Mouse (Mus musculus) MEL (cell line): ENCODE results near the gene Clic1. TPM values are rescaled to one million over a fixed set of nuclear protein-coding genes. Genes with fewer than 3 reads are reported as not detected.

ENCODE experiments used
- DNase-seq: peaks from one replicate; pipeline ENCODE4 v3.0.0; 2011; ENCODE audit warnings: low read depth, low spot score
- H3K27ac ChIP-seq: 2 replicates; pipeline ENCODE4 v1.5.1; 2012; ENCODE audit warnings: low read depth, mild to moderate bottlenecking, control low read depth, low read length, moderate library complexity; ENCODE audit not compliant: control insufficient read depth
- H3K27me3 ChIP-seq, 2 experiments: fragments of 150-350 bp in 1 of 2; sonication (generic) in 1 of 2; 2 replicates each; pipeline ENCODE4 v1.6.1; 2012; ENCODE audit warnings: low read length in 2 of 2, mild to moderate bottlenecking in 2 of 2, improper control_type of control experiment in 1 of 2, moderate library complexity in 1 of 2; ENCODE audit not compliant: insufficient read depth in 2 of 2, control insufficient read depth in 1 of 2
- H3K36me3 ChIP-seq, 2 experiments: 2 replicates each; pipeline ENCODE4 v1.6.1; 2012 to 2014; ENCODE audit warnings: low read length in 2 of 2, improper control_type of control experiment in 1 of 2, inconsistent platforms in 1 of 2, mild to moderate bottlenecking in 1 of 2; ENCODE audit not compliant: insufficient read depth in 2 of 2, control insufficient read depth in 1 of 2
- H3K4me1 ChIP-seq, 2 experiments: fragments of 150-350 bp in 1 of 2; sonication (generic) in 1 of 2; 2 replicates each; pipeline ENCODE4 v1.6.1; 2012; ENCODE audit warnings: low read length in 2 of 2, improper control_type of control experiment in 1 of 2, mild to moderate bottlenecking in 1 of 2; ENCODE audit not compliant: insufficient read depth in 2 of 2, control insufficient read depth in 1 of 2
- H3K4me3 ChIP-seq, 2 experiments: fragments of 150-350 bp in 1 of 2; sonication (generic) in 1 of 2; 2 replicates each; pipeline ENCODE4 v1.5.1; 2012; ENCODE audit warnings: low read depth in 2 of 2, low read length in 2 of 2, mild to moderate bottlenecking in 2 of 2, moderate library complexity in 2 of 2, control low read depth in 1 of 2, improper control_type of control experiment in 1 of 2; ENCODE audit not compliant: control insufficient read depth in 1 of 2, insufficient read depth in 1 of 2
- H3K79me2 ChIP-seq: 2 replicates; pipeline ENCODE4 v1.6.1; 2012; ENCODE audit warnings: mild to moderate bottlenecking, low read length, moderate library complexity; ENCODE audit not compliant: control insufficient read depth, poor library complexity, insufficient read depth
- H3K9ac ChIP-seq: 2 replicates; pipeline ENCODE4 v1.6.1; 2012; ENCODE audit warnings: low read depth, mild to moderate bottlenecking, control low read depth, low read length, moderate library complexity; ENCODE audit not compliant: control insufficient read depth, poor library complexity, severe bottlenecking
- H3K9me3 ChIP-seq: fragments of 150-350 bp; sonication (generic); replicated peaks from 2 replicates; pipeline ENCODE4 v1.6.1; 2012; ENCODE audit warnings: mild to moderate bottlenecking, low read length, improper control_type of control experiment, moderate library complexity; ENCODE audit not compliant: insufficient read depth
- BHLHE40 ChIP-seq: IDR thresholded peaks from 2 replicates; pipeline ENCODE4 v1.6.1; 2012; ENCODE audit warnings: low read depth, mild to moderate bottlenecking, inconsistent platforms, low read length, improper control_type of control experiment, borderline replicate concordance
- CHD1 ChIP-seq: IDR thresholded peaks from 2 replicates; pipeline ENCODE4 v1.6.1; 2012; ENCODE audit warnings: low read depth, mild to moderate bottlenecking, inconsistent platforms, low read length, improper control_type of control experiment
- CHD2 ChIP-seq: IDR thresholded peaks from 2 replicates; pipeline ENCODE4 v1.6.1; 2011; ENCODE audit warnings: low read length, improper control_type of control experiment
- CTCF ChIP-seq, 3 experiments: IDR thresholded peaks in 2 of 3; conservative IDR thresholded peaks in 1 of 3; 2 replicates each; pipeline ENCODE4 v1.5.1; 2011 to 2012; ENCODE audit warnings: low read length in 3 of 3, low read depth in 2 of 3, mild to moderate bottlenecking in 2 of 3, improper control_type of control experiment in 1 of 3, inconsistent platforms in 1 of 3, mixed read lengths in 1 of 3, moderate library complexity in 1 of 3; ENCODE audit not compliant: control insufficient read depth in 1 of 3, insufficient read depth in 1 of 3, poor library complexity in 1 of 3, severe bottlenecking in 1 of 3
- E2F4 ChIP-seq: IDR thresholded peaks from 2 replicates; pipeline ENCODE4 v1.6.1; 2011; ENCODE audit warnings: low read depth, low read length, improper control_type of control experiment, borderline replicate concordance
- ELF1 ChIP-seq: IDR thresholded peaks from 2 replicates; pipeline ENCODE4 v1.6.1; 2014; ENCODE audit warnings: low read depth, mild to moderate bottlenecking, inconsistent platforms, low read length, improper control_type of control experiment, moderate library complexity
- GABPA ChIP-seq: IDR thresholded peaks from 2 replicates; pipeline ENCODE4 v1.6.1; 2012; ENCODE audit warnings: low read depth, mild to moderate bottlenecking, inconsistent platforms, low read length, improper control_type of control experiment, moderate library complexity
- GATA1 ChIP-seq: IDR thresholded peaks from 2 replicates; pipeline ENCODE4 v1.6.1; 2011; ENCODE audit warnings: low read depth, low read length, improper control_type of control experiment
- JUND ChIP-seq: IDR thresholded peaks from 2 replicates; pipeline ENCODE4 v1.6.1; 2011; ENCODE audit warnings: low read depth, mild to moderate bottlenecking, improper control_type of control experiment, low read length
- MAFK ChIP-seq: IDR thresholded peaks from 2 replicates; pipeline ENCODE4 v1.6.1; 2011; ENCODE audit warnings: low read depth, mild to moderate bottlenecking, low read length, improper control_type of control experiment, borderline replicate concordance
- MAX ChIP-seq: IDR thresholded peaks from 2 replicates; pipeline ENCODE4 v1.6.1; 2011; ENCODE audit warnings: low read length, improper control_type of control experiment
- MAZ ChIP-seq: IDR thresholded peaks from 2 replicates; pipeline ENCODE4 v1.6.1; 2012; ENCODE audit warnings: low read depth, mild to moderate bottlenecking, inconsistent platforms, low read length, improper control_type of control experiment
- MEF2A ChIP-seq: IDR thresholded peaks from 2 replicates; pipeline ENCODE4 v1.6.1; 2014; ENCODE audit warnings: low read depth, mild to moderate bottlenecking, inconsistent platforms, low read length, improper control_type of control experiment; ENCODE audit not compliant: poor library complexity, insufficient replicate concordance, severe bottlenecking; ENCODE audit errors: extremely low read depth
- MYB ChIP-seq: IDR thresholded peaks from 2 replicates; pipeline ENCODE4 v1.6.1; 2011; ENCODE audit warnings: mild to moderate bottlenecking, low read depth, low read length, improper control_type of control experiment
- MYC ChIP-seq: IDR thresholded peaks from 2 replicates; pipeline ENCODE4 v1.6.1; 2011; ENCODE audit warnings: low read depth, mild to moderate bottlenecking, low read length, improper control_type of control experiment, moderate library complexity
- NELFE ChIP-seq: IDR thresholded peaks from 2 replicates; pipeline ENCODE4 v1.6.1; 2011; ENCODE audit warnings: low read depth, low read length, improper control_type of control experiment
- NRF1 ChIP-seq: IDR thresholded peaks from 2 replicates; pipeline ENCODE4 v1.6.1; 2014; ENCODE audit warnings: low read depth, mild to moderate bottlenecking, inconsistent platforms, low read length, improper control_type of control experiment, moderate library complexity; ENCODE audit not compliant: poor library complexity, insufficient read depth, severe bottlenecking
- POLR2A ChIP-seq, 2 experiments: IDR thresholded peaks; 2 replicates each; pipeline ENCODE4 v1.6.1; 2011 to 2012; ENCODE audit warnings: low read length in 2 of 2, mild to moderate bottlenecking in 2 of 2, control low read depth in 1 of 2, improper control_type of control experiment in 1 of 2, low read depth in 1 of 2, moderate library complexity in 1 of 2; ENCODE audit not compliant: control insufficient read depth in 1 of 2, insufficient read depth in 1 of 2, poor library complexity in 1 of 2
- POLR2AphosphoS2 ChIP-seq: IDR thresholded peaks from 2 replicates; pipeline ENCODE4 v1.6.1; 2011; ENCODE audit warnings: low read length, improper control_type of control experiment
- RAD21 ChIP-seq: IDR thresholded peaks from 2 replicates; pipeline ENCODE4 v1.6.1; 2011; ENCODE audit warnings: mild to moderate bottlenecking, low read depth, low read length, improper control_type of control experiment
- RCOR1 ChIP-seq: IDR thresholded peaks from 2 replicates; pipeline ENCODE4 v1.6.1; 2012; ENCODE audit warnings: low read depth, mild to moderate bottlenecking, inconsistent platforms, low read length, improper control_type of control experiment
- SIN3A ChIP-seq: IDR thresholded peaks from 2 replicates; pipeline ENCODE4 v1.6.1; 2012; ENCODE audit warnings: low read length, improper control_type of control experiment, inconsistent platforms
- SMC3 ChIP-seq: IDR thresholded peaks from 2 replicates; pipeline ENCODE4 v1.6.1; 2011; ENCODE audit warnings: low read depth, low read length, improper control_type of control experiment
- TAL1 ChIP-seq: IDR thresholded peaks from 2 replicates; pipeline ENCODE4 v1.6.1; 2012; ENCODE audit warnings: mild to moderate bottlenecking, inconsistent platforms, low read length, moderate library complexity, mixed read lengths
- TBP ChIP-seq: IDR thresholded peaks from 2 replicates; pipeline ENCODE4 v1.8.0; 2011; ENCODE audit warnings: low read depth, low read length, improper control_type of control experiment
- TCF12 ChIP-seq: IDR thresholded peaks from 2 replicates; pipeline ENCODE4 v1.6.1; 2014; ENCODE audit warnings: low read depth, mild to moderate bottlenecking, inconsistent platforms, low read length, improper control_type of control experiment, moderate library complexity
- UBTF ChIP-seq: IDR thresholded peaks from 2 replicates; pipeline ENCODE4 v1.6.1; 2012; ENCODE audit warnings: low read depth, mild to moderate bottlenecking, inconsistent platforms, low read length, improper control_type of control experiment, moderate library complexity, borderline replicate concordance; ENCODE audit not compliant: insufficient read depth
- USF1 ChIP-seq: IDR thresholded peaks from 2 replicates; pipeline ENCODE4 v1.6.1; 2014; ENCODE audit warnings: low read depth, mild to moderate bottlenecking, inconsistent platforms, low read length, improper control_type of control experiment, moderate library complexity
- ZKSCAN1 ChIP-seq: IDR thresholded peaks from 2 replicates; pipeline ENCODE4 v1.6.1; 2012; ENCODE audit warnings: low read depth, mild to moderate bottlenecking, inconsistent platforms, low read length, improper control_type of control experiment, moderate library complexity
- ZMIZ1 ChIP-seq: IDR thresholded peaks from 2 replicates; pipeline ENCODE4 v1.6.1; 2012; ENCODE audit warnings: low read depth, mild to moderate bottlenecking, inconsistent platforms, low read length, improper control_type of control experiment, moderate library complexity
- polyA plus RNA-seq, 2 experiments: library from polyadenylated mRNA; stranded (reverse) in 1 of 2; unstranded in 1 of 2; fragments of >175 nt in 1 of 2; fragments of >200 nt in 1 of 2; gene quantifications; 2 replicates each; pipeline versions ENCODE4 v1.2.1 to v1.2.4; 2012; ENCODE audit warnings: low replicate concordance in 2 of 2, low read depth in 1 of 2; ENCODE audit not compliant: insufficient read length in 2 of 2, insufficient read depth in 1 of 2, missing spikeins in 1 of 2
- total RNA-seq: library from RNA; depleted of rRNA; stranded (reverse); fragments of 300-350 nt; gene quantifications from 2 replicates; pipeline ENCODE4 v1.2.3, GENCODE M21; 2012

Clic1 gene
- total and polyA plus RNA-seq, 3 experiments: 309 to 335 (median 333) TPM

DNA sequence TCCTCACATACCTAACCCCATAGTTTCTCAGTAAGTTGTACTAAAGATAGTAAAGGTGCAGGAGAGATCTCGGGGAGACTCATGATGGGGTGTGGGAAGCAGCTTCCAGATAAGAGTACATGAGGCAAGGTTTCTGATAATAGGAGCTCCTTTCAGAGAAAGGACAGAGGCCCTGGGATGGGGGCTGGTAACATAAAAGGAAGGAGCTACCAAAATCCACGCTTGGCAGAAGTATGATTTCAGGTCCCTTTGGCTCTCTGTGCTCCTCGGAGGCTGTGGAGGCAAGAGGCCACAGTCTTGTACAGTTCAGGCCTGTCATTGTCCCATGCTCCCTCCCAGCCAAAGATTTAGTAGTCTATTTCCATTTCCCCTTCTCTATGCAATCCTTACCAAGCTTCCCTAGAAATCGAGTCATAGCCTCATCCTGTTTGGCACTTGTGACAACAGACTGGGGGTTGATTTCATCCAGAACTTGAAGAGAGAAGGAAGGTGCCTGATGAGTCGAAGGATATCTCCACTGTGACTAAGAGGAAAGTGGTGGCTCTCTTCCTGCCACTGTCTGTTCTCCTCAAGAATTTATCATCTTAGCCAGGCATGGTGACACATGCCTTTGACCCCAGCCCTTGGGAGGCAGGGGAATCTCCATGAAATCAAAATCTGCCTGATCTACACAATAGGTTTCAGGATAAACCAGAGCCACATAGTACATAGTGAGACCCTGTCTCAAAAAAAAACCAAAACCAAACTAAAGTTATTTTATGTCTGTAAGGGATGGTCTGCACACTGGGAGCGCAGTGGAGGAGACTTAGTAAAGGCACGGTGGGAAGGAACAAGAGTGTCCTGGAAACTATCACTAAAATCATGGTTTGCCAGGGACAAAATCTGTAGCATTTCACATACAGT, 4.6 kb upstream of the Clic1 start (continued):
- TF ChIP-seq RCOR1: peak; percentile 87
- TF ChIP-seq MYB: no peak
- TF ChIP-seq POLR2A (IDR thresholded peaks at IDR 0.05; ENCODE audit: control insufficient read depth in 1 of 2, insufficient read depth in 1 of 2, low read depth in 1 of 2, low read length in 2 of 2, poor library complexity in 1 of 2): peak in 1 of 2 experiments; percentile 58; a peak in 2 of 4 replicates
- TF ChIP-seq POLR2AphosphoS2: no peak
- peak; percentile 59 for TF ChIP-seq TBP
- TF ChIP-seq TAL1: peak; percentile 58
- TF ChIP-seq MYC: peak; percentile 83

- peaks cover 7 to 39% of the 10 kb centered on the region in 2 experiments for H3K4me1 ChIP-seq
- peak; percentile 57 for DNase-seq
- peak overlapping the region; percentile 91 for H3K27ac ChIP-seq
- H3K79me2 ChIP-seq: peaks cover 13% of the 10 kb centered on the region
- H3K9me3 ChIP-seq: no peaks in the 10 kb centered on the region
- H3K36me3 ChIP-seq: peaks cover 0 to 28% of the 10 kb centered on the region in 2 experiments; a peak in 2 of 4 replicates
- H3K4me3 ChIP-seq: peak overlapping the region; percentile 47 to 53
- no peaks in the 10 kb centered on the region for H3K27me3 ChIP-seq
- H3K9ac ChIP-seq: peak overlapping the region; percentile 85
- TF ChIP-seq E2F4: no peak
- TF ChIP-seq JUND: no peak
- TF ChIP-seq SMC3: no peak
- no peak for TF ChIP-seq UBTF
- TF ChIP-seq CHD2: no peak
- no peak for TF ChIP-seq GABPA
- peak; percentile 66; the same call in 1 of the 2 replicates for TF ChIP-seq ZMIZ1
- TF ChIP-seq CHD1: no peak
- TF ChIP-seq GATA1: no peak
- TF ChIP-seq MEF2A: no peak
- TF ChIP-seq NRF1: no peak
- no peak for TF ChIP-seq USF1
- TF ChIP-seq TCF12: peak; percentile 42; the same call in 1 of the 2 replicates
- TF ChIP-seq SIN3A: no peak
- TF ChIP-seq MAX: no peak; the same call in none of the 2 replicates
- TF ChIP-seq MAZ: 0 out of 2 replicates have a peak, but pooled peaks have one; percentile 38
- TF ChIP-seq MYB: no peak
- TF ChIP-seq ELF1: 0 out of 2 replicates have a peak, but pooled peaks have one; percentile 1
- peak; percentile 56; the same call in 1 of the 2 replicates for TF ChIP-seq NELFE
- no peak for TF ChIP-seq TBP
- no peak for TF ChIP-seq BHLHE40
- peak; percentile 43 to 67; a peak in 3 of 4 replicates for TF ChIP-seq POLR2A (IDR thresholded peaks at IDR 0.05; ENCODE audit: control insufficient read depth in 1 of 2, insufficient read depth in 1 of 2, low read depth in 1 of 2, low read length in 2 of 2, poor library complexity in 1 of 2)
- TF ChIP-seq MAFK: no peak
- TF ChIP-seq TAL1: no peak
- no peak for TF ChIP-seq RCOR1
- no peak for TF ChIP-seq ZKSCAN1
- TF ChIP-seq CTCF (IDR thresholded peaks at IDR 0.05 in 2 of 3, conservative IDR thresholded peaks at IDR 0.05 in 1 of 3; ENCODE audit: control insufficient read depth in 1 of 3, insufficient read depth in 1 of 3, low read depth in 2 of 3, low read length in 3 of 3, poor library complexity in 1 of 3, severe bottlenecking in 1 of 3): no peak
- no peak for TF ChIP-seq RAD21
Observed at GRCm38 (mm10) chr17:35045807-35046680, 3.7 kb upstream of the Clic1 start.
